Comparison of ENCODE assay signal across 8 mouse cellular contexts in the genomic region with DNA sequence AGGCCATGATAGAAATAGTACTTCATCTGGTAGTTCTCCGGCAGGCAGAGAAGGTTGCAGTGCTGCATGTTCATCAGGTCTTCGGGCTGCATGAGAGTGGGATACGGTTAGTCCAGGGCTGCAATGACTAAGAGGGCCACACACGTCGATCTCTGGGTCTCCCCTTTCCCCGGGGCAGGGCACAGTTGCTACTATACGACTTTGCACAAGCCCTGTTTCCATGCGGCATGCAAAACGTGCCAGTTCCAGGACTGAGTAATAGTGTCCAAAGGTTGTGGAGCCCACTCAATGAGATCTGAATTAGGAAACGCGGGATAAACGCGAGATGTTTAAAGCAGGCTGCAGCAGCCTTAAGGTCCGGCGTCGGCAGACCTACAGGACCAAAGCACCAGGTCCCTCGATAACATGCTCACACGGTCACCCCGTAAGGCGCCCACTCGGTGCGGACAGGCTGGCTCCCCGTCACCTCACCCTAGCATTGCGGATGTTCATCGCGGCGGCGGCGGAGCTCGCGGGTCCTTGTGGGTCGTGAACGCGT. TPM values are rescaled to one million over a fixed set of nuclear protein-coding genes. Genes with fewer than 3 reads are reported as not detected.
DNase-seq lines count a peak whose midpoint lies in the region; ATAC-seq and TF ChIP-seq lines count a peak whose summit lies in the region.

No protein-coding gene starts in this region.

- H3K9me3 ChIP-seq in hindbrain, postnatal 0 days (ENCODE audit: low read length), result no peaks in the 10 kb centered on the region
- no peaks in the 10 kb centered on the region for H3K9me3 ChIP-seq in midbrain, embryonic 16.5 days (replicated peaks; ENCODE audit: control insufficient read depth, low read length, poor library complexity, severe bottlenecking)

- ATAC-seq in hindbrain, postnatal 0 days, result 0 out of 2 replicates have a peak, but pooled peaks have one; percentile 21
- peak; percentile 59 for ATAC-seq in midbrain, embryonic 16.5 days

- peak overlapping the region; percentile 69 for H3K4me3 ChIP-seq in cerebellum, adult 2 months (replicated peaks; ENCODE audit: insufficient read depth, low read depth, low read length)
- peak overlapping the region; percentile 47 for H3K4me3 ChIP-seq in hindbrain, postnatal 0 days (ENCODE audit: low read length)
- H3K4me3 ChIP-seq in midbrain, embryonic 16.5 days (ENCODE audit: low read depth, low read length), result peak overlapping the region; percentile 60

- H3K36me3 ChIP-seq in hindbrain, postnatal 0 days (ENCODE audit: insufficient read depth, low read length), result no peaks in the 10 kb centered on the region
- H3K36me3 ChIP-seq in midbrain, embryonic 16.5 days (ENCODE audit: control insufficient read depth, insufficient read depth, low read length), result 0 out of 2 replicates have a peak, but pooled peaks cover 2% of the 10 kb centered on the region

- DNase-seq in cerebellum, adult 2 months, result no peak
- DNase-seq in cerebellum, postnatal 4 days (ENCODE audit: low spot score in 2 of 2), result no peak
- peak; percentile 10 for DNase-seq in retina, embryonic 14.5 days (ENCODE audit: low spot score)
- no peak for DNase-seq in retina, postnatal 1 day
- no peak for DNase-seq in hindbrain, postnatal 0 days (ENCODE audit: low spot score)
- no peak for DNase-seq in gastrocnemius, postnatal 36 days
- no peak for DNase-seq in layer of hippocampus, postnatal 14 days (ENCODE audit: low spot score in 2 of 2)

- H3K27ac ChIP-seq in cerebellum, adult 2 months (ENCODE audit: insufficient read depth, low read length), result peak overlapping the region; percentile 79
- H3K27ac ChIP-seq in hindbrain, postnatal 0 days, result peak overlapping the region; percentile 76
- H3K27ac ChIP-seq in midbrain, embryonic 16.5 days (ENCODE audit: low read length), result peak overlapping the region; percentile 78

- WGBS in cerebellum, adult 2 months, result 3% methylated on average over 34 of the region's 34 CpGs
- WGBS in hindbrain, postnatal 0 days, result 28% methylated on average over 34 of the region's 34 CpGs
- WGBS in midbrain, embryonic 16.5 days, result 16% methylated on average over 34 of the region's 34 CpGs

- TF ChIP-seq CTCF in cerebellum, adult 2 months (IDR thresholded peaks at IDR 0.05; ENCODE audit: borderline replicate concordance, insufficient read depth, low read depth, low read length), result no peak
- TF ChIP-seq CTCF in hindbrain, postnatal 0 days (IDR thresholded peaks at IDR 0.05; ENCODE audit: low read depth), result no peak

- peak overlapping the region; percentile 62 for H3K4me2 ChIP-seq in hindbrain, postnatal 0 days (ENCODE audit: low read depth, low read length)
- H3K4me2 ChIP-seq in midbrain, embryonic 16.5 days (ENCODE audit: low read length), result peak overlapping the region; percentile 73

- TF ChIP-seq POLR2A in cerebellum, adult 2 months (IDR thresholded peaks at IDR 0.05; ENCODE audit: borderline replicate concordance, insufficient read depth, low read length), result no peak

- 0 out of 2 replicates have a peak, but pooled peaks cover 2% of the 10 kb centered on the region for H3K4me1 ChIP-seq in cerebellum, adult 2 months (ENCODE audit: control insufficient read depth, insufficient read depth, low read length)
- H3K4me1 ChIP-seq in hindbrain, postnatal 0 days (ENCODE audit: insufficient read depth, low read length), result no peaks in the 10 kb centered on the region
- H3K4me1 ChIP-seq in midbrain, embryonic 16.5 days (ENCODE audit: control insufficient read depth, insufficient read depth, low read length), result peaks cover 7% of the 10 kb centered on the region

- intact Hi-C loops in gastrocnemius, postnatal 36 days (cut with DNase I), result no loop called here

- no peaks in the 10 kb centered on the region for H3K27me3 ChIP-seq in cerebellum, adult 2 months (ENCODE audit: control insufficient read depth, insufficient read depth, low read length)
- H3K27me3 ChIP-seq in hindbrain, postnatal 0 days (ENCODE audit: insufficient read depth, low read length), result no peaks in the 10 kb centered on the region
- H3K27me3 ChIP-seq in midbrain, embryonic 16.5 days (ENCODE audit: control insufficient read depth, insufficient read depth, low read depth, low read length), result no peaks in the 10 kb centered on the region

- peak overlapping the region; percentile 54 for H3K9ac ChIP-seq in hindbrain, postnatal 0 days (replicated peaks; ENCODE audit: low read length)
- peak overlapping the region; percentile 70 for H3K9ac ChIP-seq in midbrain, embryonic 16.5 days (ENCODE audit: low read depth, low read length)

RNA-seq across cellular contexts. Expression of a gene that starts 0.3 kb away (rescaled TPM):
- 5.4 and 5.9 TPM in 2 replicates for polyA plus RNA-seq in cerebellum, adult 2 months (2012; rRNA removed)
- total RNA-seq in hindbrain, postnatal 0 days (2014; rRNA removed), result 7.0 and 7.1 TPM in 2 replicates
- 1.6 and 1.7 TPM in 2 replicates for polyA plus RNA-seq in hindbrain, postnatal 0 days (2015; fragmentation: Nextera tagmentation; extraction: Ambion mirVana)
- polyA plus RNA-seq in midbrain, embryonic 16.5 days (2015; fragmentation: Nextera tagmentation; extraction: Ambion mirVana), result 3.0 and 3.3 TPM in 2 replicates
- total RNA-seq in gastrocnemius, postnatal 36 days (2021), result 1 to 10 TPM in 1 of 2 experiments, under 1 TPM in 1; 0.67 to 1.0 TPM
- total RNA-seq in layer of hippocampus, postnatal 14 days (2021), result 1 to 10 TPM; 4.1 to 5.0 TPM

RNA-seq across cellular contexts. Expression of a gene that starts 0.4 kb away (rescaled TPM):
- polyA plus RNA-seq in cerebellum, adult 2 months (2012; rRNA removed), result 92.3 and 96.2 TPM in 2 replicates
- total RNA-seq in hindbrain, postnatal 0 days (2014; rRNA removed), result 70.7 and 79.2 TPM in 2 replicates
- polyA plus RNA-seq in hindbrain, postnatal 0 days (2015; fragmentation: Nextera tagmentation; extraction: Ambion mirVana), result 102 and 104 TPM in 2 replicates
- 84.6 and 85.4 TPM in 2 replicates for polyA plus RNA-seq in midbrain, embryonic 16.5 days (2015; fragmentation: Nextera tagmentation; extraction: Ambion mirVana)
- total RNA-seq in gastrocnemius, postnatal 36 days (2021), result 10 to 100 TPM; 52.9 to 57.1 TPM
- 10 to 100 TPM; 62.8 to 70.1 TPM for total RNA-seq in layer of hippocampus, postnatal 14 days (2021)

RNA-seq across cellular contexts. Expression of a gene that starts 9.3 kb away (rescaled TPM):
- polyA plus RNA-seq in cerebellum, adult 2 months (2012; rRNA removed), result 9.7 and 11.0 TPM in 2 replicates
- 5.5 and 6.3 TPM in 2 replicates for total RNA-seq in hindbrain, postnatal 0 days (2014; rRNA removed)
- 15.2 and 16.5 TPM in 2 replicates for polyA plus RNA-seq in hindbrain, postnatal 0 days (2015; fragmentation: Nextera tagmentation; extraction: Ambion mirVana)
- 8.9 and 9.1 TPM in 2 replicates for polyA plus RNA-seq in midbrain, embryonic 16.5 days (2015; fragmentation: Nextera tagmentation; extraction: Ambion mirVana)
- total RNA-seq in gastrocnemius, postnatal 36 days (2021), result 1 to 10 TPM; 1.8 to 2.5 TPM
- 1 to 10 TPM; 5.5 to 6.3 TPM for total RNA-seq in layer of hippocampus, postnatal 14 days (2021)

RNA-seq across cellular contexts. Expression of a gene that starts 25.4 kb away (rescaled TPM):
- polyA plus RNA-seq in cerebellum, adult 2 months (2012; rRNA removed), result 97.0 and 98.1 TPM in 2 replicates
- 237 and 269 TPM in 2 replicates for total RNA-seq in hindbrain, postnatal 0 days (2014; rRNA removed)
- 57.4 and 73.8 TPM in 2 replicates for polyA plus RNA-seq in hindbrain, postnatal 0 days (2015; fragmentation: Nextera tagmentation; extraction: Ambion mirVana)
- polyA plus RNA-seq in midbrain, embryonic 16.5 days (2015; fragmentation: Nextera tagmentation; extraction: Ambion mirVana), result 122 and 134 TPM in 2 replicates
- total RNA-seq in gastrocnemius, postnatal 36 days (2021), result 1 to 10 TPM; 1.8 to 2.3 TPM
- 100 to 1,000 TPM; 213 to 217 TPM for total RNA-seq in layer of hippocampus, postnatal 14 days (2021)

RNA-seq across cellular contexts. Expression of a gene that starts 29.5 kb away (rescaled TPM):
- 0.16 and 0.41 TPM in 2 replicates for polyA plus RNA-seq in cerebellum, adult 2 months (2012; rRNA removed)
- total RNA-seq in hindbrain, postnatal 0 days (2014; rRNA removed), result not detected in 2 replicates
- not detected in 2 replicates for polyA plus RNA-seq in hindbrain, postnatal 0 days (2015; fragmentation: Nextera tagmentation; extraction: Ambion mirVana)
- polyA plus RNA-seq in midbrain, embryonic 16.5 days (2015; fragmentation: Nextera tagmentation; extraction: Ambion mirVana), result 0.09 and 0.34 TPM in 2 replicates
- not detected for total RNA-seq in gastrocnemius, postnatal 36 days (2021)
- total RNA-seq in layer of hippocampus, postnatal 14 days (2021), result not detected
